Mouse (Mus musculus) neutrophil, adult 65 days (primary cell): ENCODE measurements around the gene Dlg5. TPM values are rescaled to one million over a fixed set of nuclear protein-coding genes. Genes with fewer than 3 reads are reported as not detected.

Experiments used
- total RNA-seq: library from RNA; stranded (reverse); gene quantifications from 2 replicates; pipeline ENCODE4 v1.2.4, GENCODE M21; 2023

Dlg5 gene
- total RNA-seq: not detected in 2 replicates

GRCm38 (mm10) chr14:24245177-24246081, at the start of gene Dlg5:
TSS of gene Dlg5 (minus strand) at chr14:24245920.

DNA sequence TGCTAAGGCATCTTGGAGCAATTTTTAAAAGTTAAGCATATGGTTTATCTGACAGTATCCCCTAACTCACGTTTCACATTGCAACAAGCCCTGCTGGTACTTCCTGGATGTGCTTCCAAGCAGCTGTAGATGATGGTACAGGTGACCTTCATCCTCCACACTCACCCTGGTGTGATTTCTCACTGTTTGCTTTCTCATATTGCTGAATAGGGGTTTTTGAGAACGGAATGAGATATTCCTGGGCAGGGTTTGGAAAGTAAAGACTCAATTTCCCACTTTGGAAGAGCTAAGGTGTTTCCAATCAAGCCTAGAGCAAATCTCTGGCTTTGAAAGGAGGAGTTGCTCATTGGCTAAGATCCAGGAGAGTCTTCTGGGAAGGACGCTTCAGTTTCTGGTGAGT, 47.2 kb upstream of the Dlg5 start, which contains the start of gene E330034G19Rik:
Gene E330034G19Rik, plus strand, starts transcription at position 301 of the 400 bp plus-strand sequence.

Other genes with a start within 250 kb of the Dlg5 start
- 0.16 TPM in 1 of 2 replicates, not detected in the other for gene Kcnma1, start 231.4 kb downstream of the Dlg5 start, total RNA-seq
- gene E330034G19Rik, start 47.3 kb upstream of the Dlg5 start, total RNA-seq: not detected in 2 replicates
- 8.8 and 13.0 TPM in 2 replicates for gene Polr3a, start 241.1 kb upstream of the Dlg5 start, total RNA-seq
- 593 and 737 TPM in 2 replicates for gene Rps24, start 241.2 kb upstream of the Dlg5 start, total RNA-seq